Mouse (Mus musculus) kidney, adult 2 months (tissue): ENCODE data around the gene Abat. TPM values are rescaled to one million over a fixed set of nuclear protein-coding genes. Genes with fewer than 3 reads are reported as not detected.
A peak's percentile ranks its signal among the peaks of the same experiment; 100 is the strongest.

ENCODE experiments used
- DNase-seq: peaks from one replicate; pipeline ENCODE4 v3.0.0; 2021
- H3K27ac ChIP-seq: fragments of 200-500 bp; 2 replicates; pipeline ENCODE4 v1.5.1; 2012; ENCODE audit warnings: low read depth, low read length, control low read depth, inconsistent platforms; ENCODE audit not compliant: insufficient read depth
- H3K27me3 ChIP-seq: fragments of 200-500 bp; replicated peaks from 2 replicates; pipeline ENCODE4 v1.6.1; 2012; ENCODE audit warnings: mild to moderate bottlenecking, moderate library complexity, low read length, inconsistent platforms; ENCODE audit not compliant: control insufficient read depth, insufficient read depth
- H3K36me3 ChIP-seq: fragments of 200-500 bp; 2 replicates; pipeline ENCODE4 v1.6.1; 2012; ENCODE audit warnings: mild to moderate bottlenecking, moderate library complexity, low read length, inconsistent platforms; ENCODE audit not compliant: control insufficient read depth, insufficient read depth
- H3K4me1 ChIP-seq: fragments of 200-500 bp; 2 replicates; pipeline ENCODE4 v1.6.1; 2011; ENCODE audit warnings: low read length; ENCODE audit not compliant: control insufficient read depth, insufficient read depth
- H3K4me3 ChIP-seq: fragments of 200-500 bp; 2 replicates; pipeline ENCODE4 v1.5.1; 2011; ENCODE audit warnings: mild to moderate bottlenecking, low read depth, low read length, control low read depth; ENCODE audit not compliant: insufficient read depth
- CTCF ChIP-seq: fragments of 200-500 bp; conservative IDR thresholded peaks from 2 replicates; pipeline ENCODE4 v1.5.1; 2011; ENCODE audit warnings: low read depth, mild to moderate bottlenecking, control low read depth, low read length, moderate library complexity, mixed read lengths; ENCODE audit not compliant: insufficient read depth, insufficient read length
- POLR2A ChIP-seq: fragments of 200-500 bp; IDR thresholded peaks from one replicate; pipeline ENCODE4 v1.6.1; 2011; ENCODE audit warnings: low read depth, low read length, control low read depth
- WGBS: fragments of 180-500 bp; shearing (Covaris S2); methylation state at CpG from one replicate; pipeline ENCODE4 v1.1.7; 2018; 5-methylcytosine and 5-hydroxymethylcytosine counted together
- polyA plus RNA-seq: library from polyadenylated mRNA; depleted of rRNA; stranded (reverse); fragments of >200 nt; gene quantifications from 2 replicates; pipeline ENCODE4 v1.2.3, GENCODE M21; 2012

Gene Abat
- polyA plus RNA-seq, 1 experiment, result 267 TPM

DNA sequence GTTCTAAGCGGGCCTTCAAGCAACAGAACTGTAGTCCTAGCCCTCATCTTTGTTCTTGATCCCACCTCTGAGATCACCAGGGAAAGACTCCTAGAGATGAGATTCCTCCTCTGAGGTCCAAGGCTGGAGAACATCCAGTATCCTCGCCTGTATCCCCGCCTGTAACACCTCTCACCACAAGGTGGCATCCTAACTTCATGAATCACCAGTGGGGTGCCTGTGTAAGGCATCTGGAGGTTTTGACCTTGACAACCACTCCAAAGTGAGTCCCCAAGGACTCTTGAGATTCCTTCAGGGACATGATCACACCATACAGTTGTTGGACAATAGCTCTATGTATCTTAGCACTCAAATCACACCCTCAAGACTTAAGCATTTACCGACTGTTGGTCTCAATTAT is 19.0 kb upstream of the Abat start:
- Histone ChIP-seq H3K36me3 (no peaks in the 10 kb centered on the region), H3K27me3 (no peaks in the 10 kb centered on the region), H3K4me1 (no peaks in the 10 kb centered on the region), H3K27ac (no peak overlapping the region), H3K4me3 (no peak overlapping the region)
- peak; percentile 75 for DNase-seq
- TF ChIP-seq POLR2A, result no peak
- TF ChIP-seq CTCF, result peak; percentile 95
- WGBS, result 27% methylated on average over 4 of the region's 4 CpGs

DNA sequence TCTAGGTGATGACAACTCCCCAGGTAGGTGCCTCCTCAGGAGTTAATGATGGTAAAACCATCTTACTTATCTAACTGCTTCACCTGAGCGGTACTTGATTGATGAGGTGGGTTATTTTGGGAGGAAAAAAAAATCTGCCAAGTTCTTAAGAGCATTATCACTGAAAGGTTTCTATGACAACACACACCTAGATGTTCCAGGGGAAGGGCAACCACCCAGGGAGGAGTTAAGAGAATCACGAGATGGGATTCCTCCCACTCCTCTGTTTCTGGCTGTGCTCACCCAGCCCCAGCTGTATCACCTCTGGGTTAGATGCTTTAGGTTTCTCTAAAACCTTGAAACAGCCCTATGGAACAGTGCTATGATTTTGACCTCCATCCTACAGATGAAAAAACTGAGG is 16.3 kb upstream of the Abat start:
- TF ChIP-seq CTCF (no peak), POLR2A (no peak)
- Histone ChIP-seq H3K27ac (no peak overlapping the region), H3K4me1 (no peaks in the 10 kb centered on the region), H3K4me3 (no peak overlapping the region), H3K36me3 (no peaks in the 10 kb centered on the region), H3K27me3 (no peaks in the 10 kb centered on the region)
- 62% methylated on average over 2 of the region's 2 CpGs for WGBS
- no peak for DNase-seq

DNA sequence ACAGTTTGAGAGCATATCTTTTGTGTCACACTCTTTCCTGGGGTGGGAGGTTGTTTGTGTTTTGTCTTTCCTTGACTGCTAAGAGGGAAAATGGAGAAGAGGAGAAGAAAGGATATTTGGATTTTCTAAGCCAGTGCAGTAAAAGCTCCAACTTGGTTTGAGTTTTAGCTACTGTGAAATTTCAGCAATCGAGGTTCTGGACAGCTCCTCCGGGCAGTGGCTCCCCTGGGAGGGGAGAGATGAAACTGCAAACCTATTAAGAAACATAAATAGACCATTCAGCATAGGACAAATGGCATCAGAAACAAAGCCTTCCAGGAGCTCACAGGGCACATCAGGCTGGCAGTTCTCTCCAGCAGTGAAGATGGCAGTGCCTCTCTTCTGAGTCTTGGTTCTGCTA is 9.0 kb upstream of the Abat start:
- no peak overlapping the region for H3K4me3 ChIP-seq
- H3K36me3 ChIP-seq, result no peaks in the 10 kb centered on the region
- TF ChIP-seq POLR2A (no peak), CTCF (no peak)
- no peak for DNase-seq
- H3K4me1 ChIP-seq, result no peaks in the 10 kb centered on the region
- no peak overlapping the region for H3K27ac ChIP-seq
- 15% methylated on average over 2 of the region's 2 CpGs for WGBS
- H3K27me3 ChIP-seq, result no peaks in the 10 kb centered on the region

DNA sequence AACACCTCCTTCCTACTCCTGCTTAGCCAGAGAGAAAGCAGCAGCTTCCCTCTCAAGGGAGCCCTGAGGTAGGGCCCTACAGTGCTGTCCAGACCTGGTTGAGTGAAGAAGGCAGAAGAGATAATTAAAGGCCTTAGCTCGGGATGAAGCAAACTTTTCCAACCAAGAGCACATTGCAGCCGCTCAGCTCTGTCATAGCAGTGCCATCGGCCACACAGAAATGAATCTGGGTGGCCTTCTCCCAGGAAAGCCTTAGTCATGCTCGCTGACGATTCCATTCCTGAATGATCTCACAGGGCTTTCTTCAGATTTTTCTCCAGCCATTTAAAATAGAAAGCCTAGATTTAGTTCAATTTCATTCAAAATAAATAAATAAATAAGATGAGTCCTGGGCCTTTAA is 3.3 kb upstream of the Abat start:
- DNase-seq, result no peak
- Histone ChIP-seq H3K4me1 (peaks cover 14% of the 10 kb centered on the region), H3K36me3 (no peaks in the 10 kb centered on the region), H3K27me3 (no peaks in the 10 kb centered on the region), H3K4me3 (no peak overlapping the region), H3K27ac (no peak overlapping the region)
- 79% methylated on average over 5 of the region's 5 CpGs for WGBS
- TF ChIP-seq POLR2A (no peak), CTCF (no peak)

DNA sequence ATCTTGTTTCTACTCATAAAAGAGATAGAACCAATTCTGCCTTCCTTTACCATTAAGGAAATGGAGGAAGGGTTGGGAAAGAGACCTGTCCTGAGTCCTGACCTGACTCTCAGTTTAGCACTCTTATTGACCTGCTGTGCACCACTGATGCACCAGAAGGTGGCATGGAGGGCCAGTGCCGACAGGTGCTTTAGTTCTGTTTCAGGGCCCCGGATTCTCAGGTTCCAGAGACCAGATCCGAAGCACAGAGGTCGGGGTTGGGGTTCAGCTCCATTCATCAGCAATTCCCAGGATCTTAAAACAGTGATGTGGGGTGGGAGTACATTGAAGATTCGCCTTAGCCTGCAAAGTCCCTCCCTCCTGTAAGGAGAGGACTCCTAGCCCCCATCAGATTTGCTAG is 399 bp upstream of the Abat start:
- Histone ChIP-seq H3K4me3 (peak overlapping the region; percentile 40), H3K27me3 (no peaks in the 10 kb centered on the region), H3K27ac (peak overlapping the region; percentile 10; the same call in 1 of the 2 replicates), H3K36me3 (no peaks in the 10 kb centered on the region), H3K4me1 (peaks cover 18% of the 10 kb centered on the region)
- 2% methylated on average over 5 of the region's 5 CpGs for WGBS
- no peak for DNase-seq
- 0 out of 2 replicates have a peak, but pooled peaks have one; percentile 14 for TF ChIP-seq CTCF
- no peak for TF ChIP-seq POLR2A

DNA sequence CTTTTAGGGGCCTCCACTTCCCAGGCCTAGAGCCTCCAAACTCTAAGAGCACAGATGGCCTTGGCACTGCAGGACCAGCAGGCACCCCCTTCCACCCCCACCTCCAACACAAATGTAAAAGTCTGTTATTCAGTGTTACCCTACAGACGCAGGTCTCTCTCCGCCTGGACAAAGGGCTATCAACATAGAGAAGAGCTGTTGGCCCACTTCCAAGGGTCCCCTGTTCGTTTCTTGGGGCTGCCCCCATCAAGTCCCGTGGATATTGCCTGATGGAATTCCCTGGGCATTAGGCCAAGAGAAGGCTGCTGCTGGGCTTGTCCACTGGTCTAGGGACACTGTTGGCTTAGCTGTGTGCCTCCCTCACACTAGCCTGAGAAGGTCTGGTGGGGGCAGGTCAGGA is 951 bp downstream of the Abat start:
- H3K4me3 ChIP-seq, result peak overlapping the region; percentile 92

DNA sequence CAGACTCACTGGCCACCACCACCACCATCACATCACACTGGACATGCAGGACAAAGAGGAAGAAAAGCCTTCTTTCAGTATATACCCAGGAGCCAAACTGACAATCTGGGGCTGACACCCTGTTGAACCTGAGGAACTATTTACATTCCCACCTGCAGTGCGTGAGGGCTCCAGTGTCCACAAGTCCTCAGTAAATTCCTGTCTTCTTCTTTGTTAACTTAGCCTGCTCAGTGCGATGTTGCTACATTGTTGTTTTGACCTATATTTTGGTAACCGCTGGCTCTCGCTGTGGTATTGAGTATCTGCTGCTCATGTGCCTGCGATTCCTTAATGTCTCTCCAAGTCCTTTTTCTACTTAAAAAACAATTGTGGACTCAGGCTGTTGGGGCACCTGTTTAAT is 7.3 kb downstream of the Abat start:
- Histone ChIP-seq H3K4me1 (peaks cover 14% of the 10 kb centered on the region; the same call in 1 of the 2 replicates), H3K27ac (no peak overlapping the region), H3K27me3 (no peaks in the 10 kb centered on the region), H3K4me3 (no peak overlapping the region), H3K36me3 (no peaks in the 10 kb centered on the region)
- 84% methylated on average over 5 of the region's 5 CpGs for WGBS
- DNase-seq, result no peak
- TF ChIP-seq CTCF, result no peak
- TF ChIP-seq POLR2A, result no peak

More for the DNA sequence above, 951 bp downstream of the Abat start:
- Histone ChIP-seq H3K27me3 (no peaks in the 10 kb centered on the region), H3K4me1 (peaks cover 18% of the 10 kb centered on the region), H3K36me3 (no peaks in the 10 kb centered on the region), H3K27ac (no peak overlapping the region)
- DNase-seq, result peak; percentile 86
- 19% methylated on average over 4 of the region's 4 CpGs for WGBS
- no peak for TF ChIP-seq POLR2A

DNA sequence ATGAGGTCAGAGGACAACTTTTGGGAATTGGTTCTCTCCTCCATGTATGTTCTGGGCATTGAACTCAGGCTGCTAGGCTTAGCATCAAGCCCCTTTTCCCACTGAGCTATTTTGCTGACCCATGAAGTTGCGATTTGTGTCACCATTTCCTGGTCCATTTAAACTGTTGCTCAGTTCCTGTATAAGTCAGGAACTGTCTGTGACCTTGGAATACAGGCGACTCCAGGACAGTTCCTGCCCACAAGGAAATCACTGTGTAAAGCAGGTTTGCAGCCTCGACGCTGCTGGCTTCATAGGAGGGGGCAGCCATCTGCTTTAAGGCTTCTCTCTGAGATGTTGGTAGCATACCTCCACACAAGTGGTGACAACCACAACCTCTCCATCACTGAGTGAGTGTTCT is 8.1 kb downstream of the Abat start:
- no peak for DNase-seq
- TF ChIP-seq POLR2A (no peak), CTCF (no peak)
- WGBS, result 58% methylated on average over 4 of the region's 4 CpGs
- Histone ChIP-seq H3K36me3 (no peaks in the 10 kb centered on the region), H3K4me3 (no peak overlapping the region), H3K27ac (no peak overlapping the region), H3K27me3 (no peaks in the 10 kb centered on the region), H3K4me1 (peaks cover 21% of the 10 kb centered on the region; the same call in 1 of the 2 replicates)
